Comparison of ENCODE assay signal across 15 mouse cellular contexts in the genomic region with DNA sequence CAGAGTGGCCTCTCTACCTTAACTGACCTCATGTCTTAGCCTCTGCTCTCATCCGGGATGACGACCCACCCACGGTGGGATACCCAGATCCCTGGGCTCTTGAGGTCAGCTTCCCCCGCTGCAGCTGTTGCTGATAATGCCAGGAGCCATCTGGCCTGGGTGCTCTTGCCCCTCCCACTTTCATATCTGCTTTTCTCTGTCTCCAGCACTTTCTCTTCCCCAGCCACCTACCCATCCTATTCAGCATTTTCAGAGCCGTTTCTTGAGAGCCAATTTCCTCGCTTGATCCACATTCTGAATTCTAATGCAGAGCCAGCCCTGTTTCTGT. TPM values are rescaled to one million over a fixed set of nuclear protein-coding genes. Genes with fewer than 3 reads are reported as not detected.
DNase-seq lines count a peak whose midpoint lies in the region; ATAC-seq lines count a peak whose summit lies in the region.
"Had no signal": no experiment of that assay in that cellular context is flagged by ENCODE, and none has a peak within 500 bp of the region (broad histone marks: within the 10 kb centered on the region; RNA-seq: fewer than 3 reads in every experiment).

No protein-coding gene starts in this region.

- peak; percentile 40 for DNase-seq in brain, adult 2 months (ENCODE audit: low read depth, low spot score)
- DNase-seq in liver, embryonic 13.5 days: peak; percentile 71
- DNase-seq in spleen, postnatal 36 days (ENCODE audit: low spot score in 2 of 2): peak; percentile 68 to 79
- no peak for DNase-seq in left cerebral cortex, adult 9 months (ENCODE audit: low spot score in 2 of 2)
- DNase-seq in hindbrain, embryonic 10.5 days (ENCODE audit: low spot score): no peak
- DNase-seq: adrenal gland, postnatal 36 days; embryo, embryonic 11 days; layer of hippocampus, postnatal 36 days; right cerebral cortex, adult 18-20 months; thymus, postnatal 14 days had no signal

- peak overlapping the region; percentile 79 for H3K4me2 ChIP-seq in liver, embryonic 13.5 days
- H3K4me2 ChIP-seq: forebrain, embryonic 13.5 days had no signal

- H3K27ac ChIP-seq in liver, embryonic 13.5 days: peak overlapping the region; percentile 92
- H3K27ac ChIP-seq in hindbrain, embryonic 10.5 days: no peak overlapping the region; the same call in 1 of the 2 replicates
- H3K27ac ChIP-seq: forebrain, embryonic 13.5 days had no signal

- no peak for ATAC-seq in megakaryocyte, adult 5-6 weeks (ENCODE audit: poor library complexity, severe bottlenecking)
- peak; percentile 50 for ATAC-seq in liver, embryonic 13.5 days (ENCODE audit: low read depth)
- ATAC-seq: forebrain, embryonic 13.5 days; intestine, postnatal 0 days; lung, postnatal 0 days had no signal

- H3K9ac ChIP-seq in liver, embryonic 13.5 days: peak overlapping the region; percentile 85
- H3K9ac ChIP-seq: forebrain, embryonic 13.5 days had no signal

- WGBS in liver, embryonic 13.5 days (ENCODE audit: insufficient replicate concordance): 16% methylated on average over 6 of the region's 6 CpGs
- 69% methylated on average over 6 of the region's 6 CpGs for WGBS in hindbrain, embryonic 10.5 days

- peaks cover 17% of the 10 kb centered on the region for H3K27me3 ChIP-seq in megakaryocyte, embryonic 14.5 days (replicated peaks)
- H3K27me3 ChIP-seq in liver, embryonic 13.5 days: peaks cover 12% of the 10 kb centered on the region
- H3K27me3 ChIP-seq in hindbrain, embryonic 10.5 days (ENCODE audit: insufficient read depth, poor library complexity, severe bottlenecking): no peaks in the 10 kb centered on the region
- H3K27me3 ChIP-seq: forebrain, embryonic 13.5 days had no signal

- H3K4me1 ChIP-seq in megakaryocyte, embryonic 14.5 days: peaks cover 74% of the 10 kb centered on the region
- peaks cover 71% of the 10 kb centered on the region for H3K4me1 ChIP-seq in liver, embryonic 13.5 days (replicated peaks)
- H3K4me1 ChIP-seq in hindbrain, embryonic 10.5 days (replicated peaks): peaks cover 38% of the 10 kb centered on the region

- peaks cover 37% of the 10 kb centered on the region for H3K36me3 ChIP-seq in megakaryocyte, embryonic 14.5 days (replicated peaks; ENCODE audit: low read length)
- H3K36me3 ChIP-seq in liver, embryonic 13.5 days: peaks cover 12% of the 10 kb centered on the region
- peaks cover 11% of the 10 kb centered on the region for H3K36me3 ChIP-seq in hindbrain, embryonic 10.5 days

- no peaks in the 10 kb centered on the region for H3K9me3 ChIP-seq in megakaryocyte, embryonic 14.5 days
- no peaks in the 10 kb centered on the region for H3K9me3 ChIP-seq in liver, embryonic 13.5 days (replicated peaks)
- H3K9me3 ChIP-seq in hindbrain, embryonic 10.5 days: no peaks in the 10 kb centered on the region
- H3K9me3 ChIP-seq: forebrain, embryonic 13.5 days had no signal

- H3K4me3 ChIP-seq in megakaryocyte, embryonic 14.5 days (replicated peaks): peak overlapping the region; percentile 55
- H3K4me3 ChIP-seq in liver, embryonic 13.5 days (replicated peaks): peak overlapping the region; percentile 26
- H3K4me3 ChIP-seq in hindbrain, embryonic 10.5 days: no peak overlapping the region
- H3K4me3 ChIP-seq: forebrain, embryonic 13.5 days had no signal

RNA-seq across cellular contexts. Expression of a gene that starts 2.8 kb away (rescaled TPM):
- polyA plus RNA-seq in megakaryocyte, embryonic 14.5 days (2012; ENCODE audit: insufficient read depth, low replicate concordance): 186 and 405 TPM in 2 replicates
- total RNA-seq in megakaryocyte, adult 5-6 weeks (2015): 162 and 187 TPM in 2 replicates
- total RNA-seq in megakaryocyte, adult 5-6 weeks (2017): 23.2 and 39.4 TPM in 2 replicates
- polyA plus RNA-seq in liver, embryonic 13.5 days (2015; fragmentation: Nextera tagmentation; extraction: Ambion mirVana): 235 and 238 TPM in 2 replicates
- polyA plus RNA-seq in hindbrain, embryonic 10.5 days (2016; fragmentation: Nextera tagmentation; extraction: Ambion mirVana): 286 and 294 TPM in 2 replicates

RNA-seq across cellular contexts. Expression of a gene that starts 24.9 kb away (rescaled TPM):
- 0.66 TPM in 1 of 2 replicates, not detected in the other for polyA plus RNA-seq in megakaryocyte, embryonic 14.5 days (2012; ENCODE audit: insufficient read depth, low replicate concordance)
- 30.7 and 38.2 TPM in 2 replicates for total RNA-seq in megakaryocyte, adult 5-6 weeks (2015)
- 30.2 and 31.5 TPM in 2 replicates for total RNA-seq in megakaryocyte, adult 5-6 weeks (2017)
- 1.0 and 1.1 TPM in 2 replicates for polyA plus RNA-seq in liver, embryonic 13.5 days (2015; fragmentation: Nextera tagmentation; extraction: Ambion mirVana)
- polyA plus RNA-seq in hindbrain, embryonic 10.5 days (2016; fragmentation: Nextera tagmentation; extraction: Ambion mirVana): 5.5 and 5.9 TPM in 2 replicates

RNA-seq across cellular contexts. Expression of a gene that starts 39.0 kb away (rescaled TPM):
- polyA plus RNA-seq in megakaryocyte, embryonic 14.5 days (2012; ENCODE audit: insufficient read depth, low replicate concordance): 15.2 and 40.0 TPM in 2 replicates
- 106 and 126 TPM in 2 replicates for total RNA-seq in megakaryocyte, adult 5-6 weeks (2015)
- total RNA-seq in megakaryocyte, adult 5-6 weeks (2017): 135 and 144 TPM in 2 replicates
- polyA plus RNA-seq in liver, embryonic 13.5 days (2015; fragmentation: Nextera tagmentation; extraction: Ambion mirVana): 200 and 222 TPM in 2 replicates
- polyA plus RNA-seq in hindbrain, embryonic 10.5 days (2016; fragmentation: Nextera tagmentation; extraction: Ambion mirVana): 241 and 255 TPM in 2 replicates

Comparison
In these comparisons a context has a peak if more than half of its experiments do, and no peak if none do; other contexts are left out.
1. DNase-seq: peak in brain, adult 2 months (single experiment), liver, embryonic 13.5 days (single experiment) and spleen, postnatal 36 days (2 of 2); none in left cerebral cortex, adult 9 months (0 of 2) and hindbrain, embryonic 10.5 days (single experiment).